Mouse (Mus musculus): ENCODE measurements around the gene Aldoc. TPM values are rescaled to one million over a fixed set of nuclear protein-coding genes. Genes with fewer than 3 reads are reported as not detected.
A peak's percentile ranks its signal among the peaks of the same experiment; 100 is the strongest.

Gene Aldoc
- polyA plus RNA-seq, 1 experiment from 2014 or later: 562 TPM

DNA sequence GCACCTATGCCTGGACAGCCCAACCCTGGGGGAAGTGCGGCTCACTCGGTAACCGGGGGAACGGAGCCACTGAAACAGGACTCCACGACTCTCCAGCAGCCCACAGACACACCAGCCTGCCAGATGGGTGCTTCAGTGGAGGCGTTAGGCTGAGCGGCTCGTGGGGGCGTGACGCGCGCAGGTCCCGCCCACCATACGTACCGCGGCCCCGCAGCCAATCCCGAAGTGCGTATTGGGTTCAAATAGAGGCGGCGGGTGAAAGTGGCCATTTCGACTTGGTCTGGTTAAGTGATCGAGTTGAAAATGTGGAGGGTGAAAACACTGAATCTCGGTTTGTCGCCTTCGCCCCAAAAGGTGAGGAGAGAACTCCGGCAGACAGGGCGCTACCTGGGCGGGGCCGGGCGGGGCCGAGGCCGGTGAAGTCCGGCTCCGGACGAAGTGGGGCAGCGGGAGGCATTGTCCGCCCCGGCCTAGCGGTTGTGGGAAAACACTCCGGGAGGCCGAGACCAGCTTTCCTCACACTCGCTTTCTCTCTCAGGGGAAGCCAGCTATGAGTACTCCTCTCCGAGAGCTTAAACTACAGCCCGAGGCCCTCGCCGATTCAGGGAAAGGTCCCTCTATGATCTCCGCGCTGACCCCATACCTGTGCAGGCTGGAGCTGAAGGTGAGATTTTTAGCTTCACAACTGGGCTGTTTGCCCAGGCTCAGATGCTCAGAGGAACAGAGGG is 21.2 kb upstream of the Aldoc start, which contains the start of gene Spag5:
Gene Spag5 (plus strand): TSS at position 173 of the 728 bp plus-strand sequence.
- peak within 1 kb of the TSS; percentile 63 for H3K4me3 ChIP-seq (ENCODE audit: low read length)
- H3K36me3 ChIP-seq (ENCODE audit: control insufficient read depth, insufficient read depth, low read length): no peaks in the 10 kb centered on the region
- H3K9me3 ChIP-seq (ENCODE audit: control insufficient read depth, low read length): no peaks in the 10 kb centered on the region
- peak within 1 kb of the TSS; percentile 61 for H3K9ac ChIP-seq (ENCODE audit: low read depth, low read length)
- ATAC-seq: peak; percentile 100
- peaks cover 9% of the 10 kb centered on the region for H3K4me1 ChIP-seq (ENCODE audit: control insufficient read depth, insufficient read depth, low read depth, low read length)
- peak within 1 kb of the TSS; percentile 100 for H3K4me2 ChIP-seq (ENCODE audit: low read length)
- no peaks in the 10 kb centered on the region for H3K27me3 ChIP-seq (replicated peaks; ENCODE audit: control insufficient read depth, insufficient read depth, low read length)
- peak within 1 kb of the TSS; percentile 44; the same call in 1 of the 2 replicates for H3K27ac ChIP-seq (ENCODE audit: low read depth, low read length)
- 1% methylated on average over 49 of the region's 49 CpGs for WGBS

DNA sequence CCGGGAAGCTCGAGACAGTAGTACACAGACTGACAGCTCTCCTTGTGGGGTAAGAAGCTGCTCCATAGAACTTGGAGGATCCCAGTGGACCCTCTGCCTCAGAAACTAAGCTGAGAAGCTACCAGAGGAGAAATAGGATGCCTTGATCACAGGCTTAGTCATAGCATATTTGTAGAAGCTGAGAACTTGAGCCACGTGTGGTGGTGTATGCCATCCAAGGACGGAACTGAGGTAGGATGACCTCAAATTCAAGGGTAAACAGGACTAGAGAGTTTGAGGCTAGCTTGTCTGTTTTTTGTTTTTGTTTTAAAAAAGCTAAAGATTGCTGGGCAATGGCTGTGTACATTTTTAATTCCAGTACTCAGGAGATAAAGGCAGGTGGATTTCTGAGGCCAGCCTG is 17.5 kb upstream of the Aldoc start:
- Histone ChIP-seq H3K4me3 (ENCODE audit: low read length) (no peak overlapping the region), H3K27ac (ENCODE audit: low read depth, low read length) (no peak overlapping the region), H3K9me3 (ENCODE audit: control insufficient read depth, low read length) (no peaks in the 10 kb centered on the region), H3K4me2 (ENCODE audit: low read length) (no peak overlapping the region), H3K36me3 (ENCODE audit: control insufficient read depth, insufficient read depth, low read length) (no peaks in the 10 kb centered on the region), H3K4me1 (ENCODE audit: control insufficient read depth, insufficient read depth, low read depth, low read length) (peaks cover 9% of the 10 kb centered on the region), H3K9ac (ENCODE audit: low read depth, low read length) (no peak overlapping the region), H3K27me3 (replicated peaks; ENCODE audit: control insufficient read depth, insufficient read depth, low read length) (no peaks in the 10 kb centered on the region)
- WGBS: 95% methylated on average over 4 of the region's 4 CpGs
- ATAC-seq: no peak

DNA sequence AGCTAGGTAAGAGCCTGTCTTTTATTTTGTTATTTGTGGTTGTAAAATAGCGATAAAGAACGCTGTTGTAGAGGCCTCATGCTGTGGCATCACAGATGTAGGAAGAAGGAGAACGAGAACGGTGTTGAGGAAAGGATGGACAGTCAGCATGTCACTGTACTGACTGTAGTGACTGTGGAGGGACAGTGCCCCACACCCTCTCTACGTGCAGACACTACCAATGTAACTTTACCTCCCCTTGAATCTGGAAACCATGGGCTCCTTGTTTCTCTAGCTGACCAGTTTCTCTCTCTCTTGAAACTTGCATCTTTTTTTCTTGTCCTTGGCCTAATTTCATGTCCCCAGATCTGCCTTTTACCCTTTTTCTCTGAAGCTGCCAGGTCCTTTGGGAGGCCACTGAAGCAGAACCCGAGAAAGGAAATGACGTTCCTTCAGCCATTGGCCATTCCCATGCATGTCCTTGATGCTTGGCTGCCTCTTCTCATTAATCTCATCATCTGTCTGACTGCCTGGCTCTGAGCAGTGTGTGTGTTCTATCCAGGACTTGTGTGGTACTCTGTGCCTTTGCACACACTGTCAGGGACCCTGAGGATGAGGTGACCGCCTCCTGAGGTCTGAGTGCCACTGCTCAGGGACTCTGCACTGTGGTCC is 11.8 kb upstream of the Aldoc start:
- peak; percentile 74; the same call in 1 of the 2 replicates for ATAC-seq
- Histone ChIP-seq H3K4me1 (ENCODE audit: control insufficient read depth, insufficient read depth, low read depth, low read length) (no peaks in the 10 kb centered on the region), H3K9ac (ENCODE audit: low read depth, low read length) (no peak overlapping the region), H3K27me3 (replicated peaks; ENCODE audit: control insufficient read depth, insufficient read depth, low read length) (no peaks in the 10 kb centered on the region), H3K36me3 (ENCODE audit: control insufficient read depth, insufficient read depth, low read length) (no peaks in the 10 kb centered on the region), H3K27ac (ENCODE audit: low read depth, low read length) (no peak overlapping the region; the same call in 1 of the 2 replicates), H3K9me3 (ENCODE audit: control insufficient read depth, low read length) (no peaks in the 10 kb centered on the region), H3K4me3 (ENCODE audit: low read length) (no peak overlapping the region), H3K4me2 (ENCODE audit: low read length) (no peak overlapping the region)
- 78% methylated on average over 8 of the region's 8 CpGs for WGBS

DNA sequence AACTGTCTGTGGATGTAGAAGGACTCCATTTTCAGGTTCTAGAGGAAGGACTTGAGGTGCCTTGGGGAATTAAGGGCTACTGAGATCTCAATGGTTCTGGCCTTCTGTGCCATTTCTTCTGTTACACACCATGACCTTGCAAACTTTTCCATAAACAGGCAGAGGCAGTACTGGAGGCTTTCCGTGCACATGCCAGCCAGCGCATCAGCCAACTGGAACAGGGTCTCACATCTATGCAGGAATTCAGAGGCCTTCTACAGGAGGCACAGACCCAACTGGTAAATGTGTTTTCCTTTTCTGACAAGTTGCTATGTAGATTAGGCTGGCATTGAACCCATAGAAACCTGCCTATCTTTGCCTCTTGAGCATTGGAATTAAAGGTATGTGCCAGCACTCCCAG is 9.1 kb upstream of the Aldoc start:
- H3K27ac ChIP-seq (ENCODE audit: low read depth, low read length): no peak overlapping the region
- H3K4me2 ChIP-seq (ENCODE audit: low read length): no peak overlapping the region
- H3K27me3 ChIP-seq (replicated peaks; ENCODE audit: control insufficient read depth, insufficient read depth, low read length): no peaks in the 10 kb centered on the region
- no peaks in the 10 kb centered on the region for H3K4me1 ChIP-seq (ENCODE audit: control insufficient read depth, insufficient read depth, low read depth, low read length)
- WGBS: 93% methylated on average over 2 of the region's 2 CpGs
- ATAC-seq: no peak
- H3K9ac ChIP-seq (ENCODE audit: low read depth, low read length): no peak overlapping the region
- no peaks in the 10 kb centered on the region for H3K9me3 ChIP-seq (ENCODE audit: control insufficient read depth, low read length)
- no peak overlapping the region for H3K4me3 ChIP-seq (ENCODE audit: low read length)
- no peaks in the 10 kb centered on the region for H3K36me3 ChIP-seq (ENCODE audit: control insufficient read depth, insufficient read depth, low read length)

DNA sequence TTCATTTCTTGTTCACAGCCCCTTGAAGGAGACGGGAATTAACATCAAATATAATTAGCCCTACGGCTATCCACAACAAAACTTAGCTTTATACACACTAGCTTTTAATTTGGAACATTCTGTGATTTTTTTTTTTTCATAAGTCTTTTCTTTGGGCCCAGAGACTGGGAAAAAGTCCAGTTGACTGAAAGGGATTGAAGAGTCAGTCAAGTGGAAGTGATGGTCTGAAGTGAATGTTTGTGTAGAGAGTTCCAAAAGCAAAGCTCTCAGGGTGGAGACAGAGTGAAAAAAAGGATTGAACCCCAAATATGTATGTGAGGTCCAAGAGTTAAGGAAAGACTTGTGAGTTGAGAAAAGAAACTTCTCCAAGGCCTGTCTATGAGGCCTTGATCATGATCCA is 4.4 kb upstream of the Aldoc start:
- Histone ChIP-seq H3K4me2 (ENCODE audit: low read length) (no peak overlapping the region), H3K27me3 (replicated peaks; ENCODE audit: control insufficient read depth, insufficient read depth, low read length) (no peaks in the 10 kb centered on the region), H3K27ac (ENCODE audit: low read depth, low read length) (no peak overlapping the region), H3K4me1 (ENCODE audit: control insufficient read depth, insufficient read depth, low read depth, low read length) (peaks cover 3% of the 10 kb centered on the region; the same call in 1 of the 2 replicates), H3K9ac (ENCODE audit: low read depth, low read length) (no peak overlapping the region), H3K9me3 (ENCODE audit: control insufficient read depth, low read length) (no peaks in the 10 kb centered on the region), H3K4me3 (ENCODE audit: low read length) (no peak overlapping the region), H3K36me3 (ENCODE audit: control insufficient read depth, insufficient read depth, low read length) (no peaks in the 10 kb centered on the region; the same call in 1 of the 2 replicates)
- 75% methylated on average over 2 of the region's 2 CpGs for WGBS
- ATAC-seq: no peak

DNA sequence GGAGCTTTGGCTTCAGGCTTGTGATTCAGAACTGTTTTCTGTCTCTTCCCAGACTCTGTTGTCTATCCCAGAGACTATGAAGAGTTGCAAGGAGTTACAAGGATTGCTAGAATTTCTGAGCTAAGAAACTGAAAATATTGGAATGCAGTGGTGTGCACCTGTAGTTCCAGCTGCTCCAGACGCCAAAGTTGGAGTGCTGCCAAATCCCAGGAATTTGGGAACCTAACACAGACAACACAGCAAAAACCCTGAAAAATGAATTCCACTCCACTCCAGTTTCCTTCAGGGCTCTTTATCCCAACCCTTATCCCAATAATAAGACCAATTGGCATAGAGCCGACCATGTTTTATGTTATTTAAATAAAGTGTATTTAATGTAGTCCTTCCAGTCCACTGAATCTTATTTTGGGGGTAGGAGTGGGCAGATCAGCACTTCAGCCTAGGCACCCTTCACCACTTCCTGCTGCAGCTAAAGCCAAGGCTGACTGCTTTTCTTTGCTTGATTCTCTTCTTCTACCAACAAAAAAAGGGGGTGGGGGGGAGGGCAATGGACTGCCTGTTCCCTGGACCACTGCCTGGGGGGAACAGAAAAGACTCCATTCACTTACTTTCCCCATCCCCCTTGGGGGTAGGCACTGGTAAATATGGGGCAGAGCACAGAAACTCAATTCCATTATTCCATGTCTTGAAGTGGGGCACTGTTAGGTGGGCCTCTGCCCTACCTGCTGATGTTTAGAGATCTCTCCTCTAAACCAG is 514 bp upstream of the Aldoc start:
- H3K9me3 ChIP-seq (ENCODE audit: control insufficient read depth, low read length): no peaks in the 10 kb centered on the region
- H3K27ac ChIP-seq (ENCODE audit: low read depth, low read length): peak overlapping the region; percentile 76
- peak overlapping the region; percentile 39 for H3K4me3 ChIP-seq (ENCODE audit: low read length)
- 52% methylated on average over 2 of the region's 2 CpGs for WGBS
- H3K4me1 ChIP-seq (ENCODE audit: control insufficient read depth, insufficient read depth, low read depth, low read length): peaks cover 3% of the 10 kb centered on the region; the same call in 1 of the 2 replicates
- no peaks in the 10 kb centered on the region for H3K27me3 ChIP-seq (replicated peaks; ENCODE audit: control insufficient read depth, insufficient read depth, low read length)
- H3K4me2 ChIP-seq (ENCODE audit: low read length): peak overlapping the region; percentile 42
- peak overlapping the region; percentile 47 for H3K9ac ChIP-seq (ENCODE audit: low read depth, low read length)
- H3K36me3 ChIP-seq (ENCODE audit: control insufficient read depth, insufficient read depth, low read length): no peaks in the 10 kb centered on the region; the same call in 1 of the 2 replicates
- peak; percentile 82 for ATAC-seq

DNA sequence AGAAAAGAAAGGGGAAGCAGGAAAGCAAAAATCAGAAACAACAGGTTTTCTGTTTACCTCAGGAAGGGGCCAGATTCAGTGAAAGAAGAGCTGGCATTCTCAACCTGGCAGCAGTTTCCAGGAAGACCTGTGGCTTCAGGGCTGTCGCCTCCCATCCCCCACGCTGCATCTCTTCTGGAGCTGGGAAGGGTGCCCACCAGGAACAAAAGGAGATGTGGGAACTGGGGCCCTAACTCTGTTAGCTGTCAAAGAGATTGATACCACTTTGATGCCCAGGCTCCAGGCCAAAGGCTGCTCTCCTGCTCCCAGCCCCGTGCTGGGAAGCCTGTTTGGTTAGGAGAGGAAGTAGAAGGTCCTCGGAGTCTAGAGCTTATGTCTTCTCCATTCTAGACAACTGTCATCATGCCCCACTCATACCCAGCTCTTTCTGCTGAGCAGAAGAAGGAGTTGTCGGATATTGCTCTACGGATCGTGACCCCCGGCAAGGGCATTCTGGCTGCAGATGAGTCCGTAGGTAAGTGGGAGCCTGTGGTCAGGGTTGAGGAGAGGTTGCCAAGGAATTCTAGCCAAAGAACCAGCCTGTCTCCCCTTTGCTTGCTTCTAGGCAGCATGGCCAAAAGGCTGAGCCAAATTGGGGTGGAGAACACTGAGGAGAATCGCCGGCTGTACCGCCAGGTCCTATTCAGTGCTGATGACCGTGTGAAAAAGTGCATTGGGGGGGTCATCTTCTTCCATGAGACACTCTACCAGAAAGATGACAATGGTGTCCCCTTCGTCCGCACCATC is 1.4 kb downstream of the Aldoc start:
- Histone ChIP-seq H3K4me3 (ENCODE audit: low read length) (peak overlapping the region; percentile 39), H3K9me3 (ENCODE audit: control insufficient read depth, low read length) (no peaks in the 10 kb centered on the region), H3K36me3 (ENCODE audit: control insufficient read depth, insufficient read depth, low read length) (no peaks in the 10 kb centered on the region; the same call in 1 of the 2 replicates), H3K27me3 (replicated peaks; ENCODE audit: control insufficient read depth, insufficient read depth, low read length) (no peaks in the 10 kb centered on the region), H3K4me1 (ENCODE audit: control insufficient read depth, insufficient read depth, low read depth, low read length) (peaks cover 8% of the 10 kb centered on the region), H3K9ac (ENCODE audit: low read depth, low read length) (peak overlapping the region; percentile 17; the same call in 1 of the 2 replicates), H3K27ac (ENCODE audit: low read depth, low read length) (peak overlapping the region; percentile 76), H3K4me2 (ENCODE audit: low read length) (peak overlapping the region; percentile 42)
- WGBS: 68% methylated on average over 15 of the region's 15 CpGs
- ATAC-seq: peak; percentile 48; the same call in 1 of the 2 replicates

DNA sequence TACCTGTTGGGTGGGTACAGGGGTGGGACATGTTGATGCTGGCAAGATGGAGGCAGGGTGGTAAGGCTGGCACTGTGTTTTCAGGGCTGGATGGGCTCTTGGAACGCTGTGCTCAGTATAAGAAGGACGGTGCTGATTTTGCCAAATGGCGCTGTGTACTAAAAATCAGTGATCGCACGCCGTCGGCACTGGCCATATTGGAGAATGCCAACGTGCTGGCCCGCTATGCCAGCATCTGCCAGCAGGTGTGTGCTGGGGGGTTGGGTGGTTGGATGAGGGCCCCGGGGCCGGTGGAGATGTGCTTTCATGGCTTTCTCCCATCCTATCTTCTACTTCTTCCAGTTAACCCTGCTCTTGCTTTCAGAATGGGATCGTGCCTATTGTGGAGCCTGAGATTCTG is 2.2 kb downstream of the Aldoc start:
- Histone ChIP-seq H3K9me3 (ENCODE audit: control insufficient read depth, low read length) (no peaks in the 10 kb centered on the region), H3K36me3 (ENCODE audit: control insufficient read depth, insufficient read depth, low read length) (no peaks in the 10 kb centered on the region; the same call in 1 of the 2 replicates), H3K4me2 (ENCODE audit: low read length) (peak overlapping the region; percentile 42), H3K27me3 (replicated peaks; ENCODE audit: control insufficient read depth, insufficient read depth, low read length) (no peaks in the 10 kb centered on the region), H3K27ac (ENCODE audit: low read depth, low read length) (peak overlapping the region; percentile 67), H3K9ac (ENCODE audit: low read depth, low read length) (no peak overlapping the region), H3K4me1 (ENCODE audit: control insufficient read depth, insufficient read depth, low read depth, low read length) (peaks cover 13% of the 10 kb centered on the region), H3K4me3 (ENCODE audit: low read length) (peak overlapping the region; percentile 39)
- 85% methylated on average over 12 of the region's 12 CpGs for WGBS
- no peak for ATAC-seq

Measured in hindbrain, embryonic 16.5 days (tissue).